Mouse (Mus musculus): Measurements from ENCODE around the gene Acp6. TPM values are rescaled to one million over a fixed set of nuclear protein-coding genes. Genes with fewer than 3 reads are reported as not detected.

Gene Acp6
- total RNA-seq, 2 experiments from 2014 or later: 14.2 to 17.8 TPM

DNA sequence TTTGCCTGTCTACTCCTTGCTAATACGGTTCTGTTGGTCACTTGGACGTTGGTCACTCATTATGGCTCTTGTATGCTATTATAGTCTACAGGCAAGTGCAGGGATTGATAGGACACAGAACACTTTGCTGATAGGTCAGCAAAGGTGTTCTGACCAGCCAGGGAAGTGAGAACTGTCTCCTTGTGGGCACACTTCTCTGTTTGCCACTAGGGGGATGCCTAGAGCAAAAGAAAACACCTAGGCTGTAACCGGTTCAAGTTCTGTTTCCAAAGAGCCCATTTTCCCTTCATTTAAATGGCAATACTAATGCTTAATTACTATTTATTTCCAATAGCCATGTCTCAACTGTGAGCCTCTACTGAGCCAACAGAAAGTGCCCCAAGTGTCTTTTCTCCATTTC, 25.2 kb downstream of the Acp6 start:
- intact Hi-C loops (cut with DNase I): loop anchor here (2.0 kb wide), 1 partner anchor 245 kb away; no protein-coding TSS in a partner anchor
- no peak for DNase-seq (ENCODE audit: extremely low spot score in 1 of 2, low spot score in 2 of 2)

DNA sequence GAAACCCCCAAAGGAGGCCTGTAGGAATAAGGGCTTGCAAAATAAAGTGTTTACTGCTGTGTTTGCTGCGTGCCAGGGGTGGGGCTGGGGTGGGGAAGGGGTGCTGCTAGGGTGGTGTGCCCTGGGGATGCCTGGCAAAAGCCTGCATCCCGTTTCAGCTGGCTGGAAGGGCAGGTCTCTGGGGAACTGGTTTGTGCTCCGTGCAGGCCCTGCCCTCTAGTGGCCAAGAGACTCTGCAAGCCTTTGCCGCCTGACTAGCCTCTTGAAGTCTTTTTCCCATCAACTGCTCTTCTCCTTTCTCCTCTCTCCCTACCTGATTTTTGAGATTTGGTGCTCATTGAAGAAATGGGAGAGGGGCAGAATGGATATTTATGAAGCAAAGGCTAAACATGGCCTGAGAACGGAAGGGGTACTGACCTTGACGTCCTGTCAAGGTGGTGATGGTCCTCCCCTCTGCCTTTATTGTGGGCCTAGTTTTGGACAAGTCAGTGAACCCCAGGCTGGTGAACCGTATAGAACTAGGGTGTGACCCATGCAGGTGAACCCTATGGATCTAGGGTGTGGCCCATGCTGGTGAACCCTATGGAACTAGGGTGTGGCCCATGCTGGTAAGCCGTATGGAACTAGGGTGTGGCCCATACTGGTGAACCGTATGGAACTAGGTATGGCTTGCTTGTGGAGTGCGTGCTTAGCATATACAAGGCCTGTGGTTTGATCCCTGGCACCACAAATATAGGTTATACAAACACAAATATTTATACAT, 26.7 kb downstream of the Acp6 start:
- DNase-seq (ENCODE audit: extremely low spot score in 1 of 2, low spot score in 2 of 2): peak; percentile 66 to 82
- intact Hi-C loops (cut with DNase I): loop anchor here (2.0 to 5.0 kb wide), 2 partner anchors 246 to 402 kb away; no protein-coding TSS in a partner anchor

DNA sequence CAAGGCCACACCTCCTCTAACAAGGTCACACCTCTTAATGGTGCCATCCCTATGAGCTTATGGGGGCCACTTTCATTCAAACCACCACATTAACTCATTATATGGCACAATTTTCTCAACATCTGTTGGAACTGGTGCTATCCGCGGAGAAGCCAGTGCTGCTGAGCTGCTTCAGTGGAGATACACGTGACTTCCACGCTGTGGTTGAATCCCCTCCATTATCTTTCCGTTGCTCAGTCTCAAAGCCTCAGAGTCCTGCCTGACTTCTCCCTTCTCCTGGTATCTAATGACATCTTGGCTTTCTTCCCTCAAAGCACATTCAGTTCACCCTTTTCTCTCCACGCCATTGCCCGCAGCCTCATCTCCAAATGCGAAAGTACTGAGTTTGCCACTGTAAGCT, 38.0 kb downstream of the Acp6 start:
- intact Hi-C loops (cut with DNase I): no loop called here
- DNase-seq (ENCODE audit: extremely low spot score in 1 of 2, low spot score in 2 of 2): no peak

DNA sequence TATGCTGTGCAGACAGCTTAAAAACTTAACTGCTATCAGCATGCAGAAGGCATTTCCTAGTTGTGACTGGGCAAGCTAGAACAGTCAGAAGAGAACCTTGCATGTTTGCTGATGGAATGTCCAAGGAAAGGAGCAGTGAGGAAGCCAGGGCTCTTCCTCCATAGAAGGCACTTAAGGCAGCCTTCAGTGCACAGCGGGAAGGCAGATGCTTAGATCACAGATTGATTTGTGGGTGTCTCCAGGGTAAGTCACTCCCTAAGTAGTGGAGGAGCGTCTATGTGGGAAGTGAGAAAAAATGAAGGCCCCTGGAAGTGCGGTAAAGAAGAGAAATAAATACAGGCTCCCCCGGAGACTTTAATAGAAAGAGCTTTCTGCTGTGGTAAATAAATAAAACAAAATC, 40.7 kb downstream of the Acp6 start:
- intact Hi-C loops (cut with DNase I): no loop called here
- DNase-seq (ENCODE audit: extremely low spot score in 1 of 2, low spot score in 2 of 2): no peak

DNA sequence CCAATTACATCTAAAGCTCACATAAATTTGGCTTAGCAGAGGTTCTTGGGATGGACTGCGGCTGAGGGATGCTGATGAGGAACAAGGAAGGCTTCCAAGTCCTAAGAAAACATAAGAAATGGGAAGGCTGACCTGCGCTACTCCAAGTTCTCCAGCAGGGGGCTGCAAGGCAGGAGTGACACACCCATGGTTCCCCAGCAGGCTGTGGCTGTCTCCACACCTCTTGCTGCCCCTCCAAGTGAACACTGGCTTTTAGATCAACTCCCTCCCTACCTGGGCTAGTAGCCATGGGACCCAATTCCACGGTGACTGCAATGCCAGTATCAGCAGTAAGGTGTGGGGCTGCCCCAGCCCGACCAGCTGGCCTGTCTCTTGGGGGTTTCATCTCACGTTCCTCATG, 43.4 kb downstream of the Acp6 start:
- intact Hi-C loops (cut with DNase I): no loop called here

DNA sequence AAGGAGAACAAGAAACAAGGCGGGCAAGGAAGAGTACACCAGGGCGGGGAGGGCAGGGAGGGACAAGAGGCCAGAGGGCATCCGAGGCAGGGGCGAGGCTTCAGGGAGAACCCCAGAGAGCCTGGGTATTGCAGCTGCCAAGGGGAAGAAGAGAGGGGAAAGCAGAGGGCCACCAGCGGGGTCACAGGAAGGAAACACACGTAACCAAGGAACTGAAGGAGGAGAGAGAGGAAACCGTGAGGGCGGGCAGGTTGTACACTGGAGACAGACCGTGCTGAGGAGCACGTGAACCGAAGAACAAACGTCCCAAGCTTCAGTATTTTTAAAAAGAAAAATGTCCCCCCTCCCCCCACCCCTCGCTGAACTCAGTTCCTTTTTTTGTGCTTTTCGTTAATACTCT, 45.3 kb downstream of the Acp6 start:
- intact Hi-C loops (cut with DNase I): no loop called here

More for the DNA sequence above, 43.4 kb downstream of the Acp6 start:
- peak; percentile 20 to 59 for DNase-seq (ENCODE audit: extremely low spot score in 1 of 2, low spot score in 2 of 2)

DNA sequence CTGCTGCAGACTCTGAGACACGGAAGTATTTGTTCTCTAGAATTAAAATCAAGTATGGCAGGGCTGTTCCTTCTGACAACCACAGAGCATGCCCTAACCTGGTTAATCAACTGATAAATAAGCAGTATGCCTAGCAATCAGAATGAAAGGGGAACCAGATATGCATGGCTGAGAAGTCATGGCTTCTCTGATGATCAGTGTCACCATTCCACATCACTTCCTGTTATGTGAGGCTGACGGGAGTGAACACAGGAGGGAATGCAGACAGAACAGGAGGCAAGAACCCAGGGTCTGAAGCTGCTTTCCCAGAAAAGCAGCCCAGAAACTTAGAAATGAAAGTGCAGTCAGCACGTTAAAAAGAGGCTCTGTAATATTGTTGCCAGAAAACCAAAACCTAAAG, 47.9 kb downstream of the Acp6 start:
- intact Hi-C loops (cut with DNase I): no loop called here
- no peak for DNase-seq (ENCODE audit: extremely low spot score in 1 of 2, low spot score in 2 of 2)

More for the DNA sequence above, 45.3 kb downstream of the Acp6 start:
- peak in 1 of 2 experiments; percentile 26 for DNase-seq (ENCODE audit: extremely low spot score in 1 of 2, low spot score in 2 of 2)

DNA sequence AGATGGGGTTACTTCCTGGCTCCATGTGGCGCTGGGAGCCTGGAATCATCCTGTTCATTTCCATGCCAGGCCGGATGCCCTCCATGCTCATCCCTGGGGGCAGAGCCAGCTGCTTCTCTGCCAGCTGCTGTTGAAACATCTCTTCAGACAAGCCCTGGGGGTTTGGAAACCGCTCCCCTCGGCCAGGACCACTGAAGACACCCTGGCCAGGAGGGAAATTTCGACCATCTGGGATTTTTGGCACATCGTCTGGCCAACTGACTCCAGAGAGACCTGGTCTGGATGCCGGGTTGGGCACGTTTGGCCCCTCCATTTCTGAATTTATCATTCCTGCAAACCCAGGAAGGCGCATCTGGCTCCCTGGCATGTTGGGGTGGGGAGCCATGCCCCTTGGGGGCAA, 50.8 kb downstream of the Acp6 start:
- intact Hi-C loops (cut with DNase I): no loop called here
- no peak for DNase-seq (ENCODE audit: extremely low spot score in 1 of 2, low spot score in 2 of 2)

DNA sequence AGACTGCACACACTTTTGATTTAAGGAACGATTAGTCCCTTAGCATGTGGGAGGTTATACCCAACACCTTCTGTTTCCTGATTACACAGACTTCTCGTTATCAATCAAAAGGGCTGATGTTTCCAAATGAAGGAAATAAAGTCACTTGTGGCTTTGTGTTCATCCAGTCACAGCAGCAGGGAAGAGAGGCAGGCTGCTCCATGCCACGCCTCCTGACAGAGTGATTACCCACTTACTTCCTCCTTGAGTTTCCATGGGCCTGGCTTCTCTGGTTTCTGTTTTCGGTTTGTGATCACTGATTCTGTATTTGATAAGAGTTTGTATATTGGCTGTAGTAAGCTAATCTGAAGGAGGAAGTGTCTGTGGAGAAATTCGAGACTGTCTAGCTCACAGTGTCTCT, 52.6 kb downstream of the Acp6 start:
- intact Hi-C loops (cut with DNase I): no loop called here
- DNase-seq (ENCODE audit: extremely low spot score in 1 of 2, low spot score in 2 of 2): no peak

DNA sequence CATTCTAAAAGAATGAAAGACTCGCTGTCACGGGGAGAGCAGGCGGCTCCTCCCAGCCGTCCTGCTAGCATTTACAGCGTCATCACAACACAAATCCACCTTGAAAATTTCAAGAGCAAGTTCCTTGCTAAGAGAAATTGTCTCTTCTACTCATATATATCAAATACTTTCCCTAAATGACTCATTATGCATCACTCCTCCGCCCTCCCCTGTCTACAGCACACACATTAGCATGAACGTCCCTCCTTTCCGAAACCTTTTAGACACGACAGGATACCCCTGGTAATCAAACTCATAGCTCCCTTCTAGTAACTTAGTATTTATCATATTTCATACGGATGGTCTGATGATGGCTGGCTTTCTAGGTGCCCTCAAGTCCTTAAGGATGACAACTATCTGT, 55.3 kb downstream of the Acp6 start:
- intact Hi-C loops (cut with DNase I): no loop called here
- no peak for DNase-seq (ENCODE audit: extremely low spot score in 1 of 2, low spot score in 2 of 2)

DNA sequence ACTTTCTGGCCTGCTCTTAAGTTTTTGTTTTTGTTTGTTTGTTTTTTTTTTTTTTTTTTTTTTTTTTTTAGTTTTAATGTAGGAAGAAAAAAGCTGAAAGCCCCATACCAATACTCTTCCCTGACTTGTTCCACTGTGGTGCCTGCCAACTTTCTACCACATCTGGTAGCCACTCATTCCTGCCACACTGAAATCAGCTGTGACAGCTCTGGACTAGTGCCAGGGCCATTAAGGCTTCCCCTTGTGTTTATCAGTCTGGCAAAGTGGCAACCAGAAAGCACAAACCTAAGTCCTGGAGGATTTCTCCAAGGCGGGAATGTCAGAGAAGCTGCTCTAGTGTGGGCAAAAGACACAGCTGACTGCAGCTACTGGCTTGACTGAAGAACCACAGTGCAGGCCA, 55.9 kb downstream of the Acp6 start:
- no peak for DNase-seq (ENCODE audit: extremely low spot score in 1 of 2, low spot score in 2 of 2)
- intact Hi-C loops (cut with DNase I): no loop called here

DNA sequence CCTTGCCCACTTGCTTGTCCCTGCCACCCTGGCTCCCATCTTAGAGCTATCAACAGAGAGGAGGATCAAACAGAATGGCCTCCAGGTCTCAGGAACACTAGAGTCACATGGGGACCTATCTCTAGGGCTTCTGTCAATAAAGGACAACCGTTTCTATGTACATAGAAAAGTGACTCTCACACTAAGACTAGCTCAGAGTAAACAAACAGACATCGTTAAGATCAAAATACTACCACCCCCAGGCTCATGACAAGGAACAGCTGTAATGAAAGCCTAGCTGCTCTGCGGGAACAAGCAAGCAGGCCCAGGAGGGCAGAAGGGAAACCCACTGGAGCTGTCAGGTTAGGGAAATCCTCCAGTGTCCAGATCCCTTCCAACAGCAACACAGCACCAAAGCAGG, 56.9 kb downstream of the Acp6 start:
- DNase-seq (ENCODE audit: extremely low spot score in 1 of 2, low spot score in 2 of 2): no peak
- intact Hi-C loops (cut with DNase I): no loop called here

DNA sequence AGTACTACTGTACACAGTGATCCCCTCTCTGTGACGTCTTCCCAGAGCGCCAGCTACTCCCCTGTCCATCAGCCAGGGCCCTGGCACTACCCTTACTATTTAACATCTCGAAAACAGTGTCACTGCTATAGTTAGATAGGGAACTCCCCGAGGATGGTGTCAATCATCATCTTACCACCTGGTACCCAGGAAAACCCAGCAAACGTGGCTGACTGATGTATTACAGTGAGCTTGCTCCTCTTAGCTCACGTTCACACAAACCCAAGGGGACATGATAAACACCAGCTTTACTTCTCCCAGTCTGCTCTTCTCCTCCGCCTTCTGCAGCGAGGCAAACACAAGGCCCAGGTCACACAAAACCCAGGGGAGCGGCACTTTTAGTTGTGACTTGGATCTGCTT, 64.7 kb downstream of the Acp6 start:
- intact Hi-C loops (cut with DNase I): loop anchor here (10.0 kb wide), 1 partner anchor 112 kb away; no protein-coding TSS in a partner anchor
- DNase-seq (ENCODE audit: extremely low spot score in 1 of 2, low spot score in 2 of 2): no peak

DNA sequence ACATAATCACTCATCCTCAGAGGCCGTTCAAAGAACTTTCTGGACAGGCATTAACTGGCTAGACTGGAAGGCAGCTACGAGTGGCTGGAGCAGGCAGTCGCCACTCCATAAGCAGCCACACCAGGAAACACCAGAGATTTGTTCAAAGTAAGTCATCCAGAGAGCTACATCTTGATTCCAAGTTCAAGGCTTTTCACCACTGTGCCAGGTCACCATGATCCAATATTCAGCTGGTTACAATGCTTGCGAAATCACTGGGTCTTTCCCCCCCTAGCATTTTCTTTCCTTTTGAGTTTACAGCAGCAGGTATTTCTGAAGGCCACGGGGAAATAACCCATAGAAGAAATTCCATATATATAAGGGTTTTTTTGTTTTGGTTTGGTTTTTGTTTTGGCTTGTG, 66.7 kb downstream of the Acp6 start:
- no peak for DNase-seq (ENCODE audit: extremely low spot score in 1 of 2, low spot score in 2 of 2)
- intact Hi-C loops (cut with DNase I): loop anchor here (5.0 to 10.0 kb wide), 2 partner anchors 72 to 110 kb away; partner anchors contain the start of gene Bcl9

DNA sequence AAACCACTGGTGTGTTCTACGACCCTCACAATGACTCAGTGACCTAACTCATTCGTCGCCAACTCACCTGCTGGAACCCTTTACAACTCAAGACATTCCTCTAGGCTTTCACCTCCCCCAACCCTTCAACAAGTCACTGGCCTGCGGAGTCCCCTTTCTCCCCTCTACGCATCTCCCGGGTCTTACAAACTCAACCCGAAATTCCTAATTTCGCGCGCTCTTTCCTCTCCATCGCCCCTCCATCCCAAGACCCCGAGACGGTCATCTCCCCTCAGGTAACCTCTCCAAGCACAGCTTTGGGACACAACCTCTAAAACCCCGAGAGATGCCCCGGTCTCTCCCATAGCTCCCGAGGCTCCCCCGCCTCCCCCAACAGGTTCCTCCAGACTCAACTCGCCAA, 68.1 kb downstream of the Acp6 start:
- DNase-seq (ENCODE audit: extremely low spot score in 1 of 2, low spot score in 2 of 2): no peak
- intact Hi-C loops (cut with DNase I): loop anchor here (5.0 to 10.0 kb wide), 2 partner anchors 71 to 108 kb away; partner anchors contain the start of gene Bcl9

Other genes starting within 250 kb of the Acp6 start
- gene Gja8, start 232.8 kb upstream of the Acp6 start, total RNA-seq (2021): not detected
- 10 to 100 TPM; 65.0 to 71.9 TPM for gene Bcl9, start 139.1 kb downstream of the Acp6 start, total RNA-seq (2021)